Mouse (Mus musculus) forebrain, embryonic 11.5 days (tissue): ENCODE data around the gene Thnsl1. TPM values are rescaled to one million over a fixed set of nuclear protein-coding genes. Genes with fewer than 3 reads are reported as not detected.
"Not testable (repeated sequence)": the region's sequence is repeated elsewhere in the genome, so short reads cannot be mapped to it uniquely, and the experiment has no call there.

Source experiments
- ATAC-seq: fragments of 200-750 bp; cut with Nextera tagmentation; replicated peaks from 2 replicates; pipeline ENCODE4 v1.8.0; 2017; ENCODE audit warnings: moderate TSS enrichment; ENCODE audit not compliant: low FRiP score
- DNase-seq: peaks from one replicate; pipeline ENCODE4 v3.0.0-alpha.2; 2017; ENCODE audit warnings: low spot score
- H3K27ac ChIP-seq: fragments of 300-500 bp; sonication (generic); 2 replicates; pipeline ENCODE4 v1.5.1; 2014; ENCODE audit warnings: low read depth, low read length
- H3K27me3 ChIP-seq: fragments of 300-500 bp; sonication (generic); 2 replicates; pipeline ENCODE4 v1.6.1; 2014; ENCODE audit warnings: mild to moderate bottlenecking, low read length, mixed read lengths; ENCODE audit not compliant: control insufficient read depth, insufficient read depth
- H3K36me3 ChIP-seq: fragments of 300-500 bp; sonication (generic); 2 replicates; pipeline ENCODE4 v1.6.1; 2014; ENCODE audit warnings: mild to moderate bottlenecking, low read length, moderate library complexity, mixed read lengths; ENCODE audit not compliant: control insufficient read depth, insufficient read depth
- H3K4me1 ChIP-seq: fragments of 300-500 bp; sonication (generic); replicated peaks from 2 replicates; pipeline ENCODE4 v1.6.1; 2014; ENCODE audit warnings: low read length, mixed read lengths; ENCODE audit not compliant: control insufficient read depth, insufficient read depth
- H3K4me2 ChIP-seq: fragments of 300-500 bp; sonication (generic); 2 replicates; pipeline ENCODE4 v1.6.1; 2014; ENCODE audit warnings: low read depth, mild to moderate bottlenecking, low read length, moderate library complexity, mixed read lengths; ENCODE audit not compliant: severe bottlenecking
- H3K4me3 ChIP-seq: fragments of 300-500 bp; sonication (generic); 2 replicates; pipeline ENCODE4 v1.5.1; 2014; ENCODE audit warnings: low read depth, low read length
- H3K9ac ChIP-seq: fragments of 300-500 bp; sonication (generic); 2 replicates; pipeline ENCODE4 v1.6.1; 2014; ENCODE audit warnings: low read length
- H3K9me3 ChIP-seq: fragments of 300-500 bp; sonication (generic); 2 replicates; pipeline ENCODE4 v1.6.1; 2016; ENCODE audit warnings: low read length, mixed read lengths; ENCODE audit not compliant: control insufficient read depth
- WGBS: fragments of 180-500 bp; shearing (Covaris S2); extraction: QIAGEN DNeasy Blood & Tissue Kit; methylation state at CpG from one replicate; pipeline ENCODE4 v1.1.7; 2014; 5-methylcytosine and 5-hydroxymethylcytosine counted together
- polyA plus RNA-seq: library from polyadenylated mRNA; unstranded; fragments of >200 nt; fragmentation: Nextera tagmentation; extraction: Ambion mirVana; gene quantifications from 2 replicates; pipeline ENCODE4 v1.2.1, GENCODE M21; 2014

The Thnsl1 gene
- polyA plus RNA-seq, 1 experiment from 2014 or later = 18.2 TPM

GRCm38 (mm10) chr2:21222453-21223384, 17.2 kb downstream of the Thnsl1 start:
- no peak for DNase-seq
- H3K27ac ChIP-seq = no peak overlapping the region
- H3K9me3 ChIP-seq = no peaks in the 10 kb centered on the region
- no peaks in the 10 kb centered on the region for H3K36me3 ChIP-seq
- no peak overlapping the region for H3K4me3 ChIP-seq
- H3K4me1 ChIP-seq = no peaks in the 10 kb centered on the region
- 94% methylated on average over 9 of the region's 9 CpGs for WGBS
- H3K9ac ChIP-seq = no peak overlapping the region
- no peaks in the 10 kb centered on the region for H3K27me3 ChIP-seq
- H3K4me2 ChIP-seq = no peak overlapping the region
- ATAC-seq = no peak

- H3K9ac ChIP-seq = no peak overlapping the region
- DNase-seq (no peak), ATAC-seq (no peak)
- H3K9me3 ChIP-seq = no peaks in the 10 kb centered on the region
- no peaks in the 10 kb centered on the region for H3K4me1 ChIP-seq
- 72% methylated on average over 2 of the region's 2 CpGs for WGBS
- no peaks in the 10 kb centered on the region for H3K36me3 ChIP-seq
- H3K4me3 ChIP-seq = no peak overlapping the region
- H3K27ac ChIP-seq = no peak overlapping the region
- no peaks in the 10 kb centered on the region for H3K27me3 ChIP-seq
- no peak overlapping the region for H3K4me2 ChIP-seq
Measured at GRCm38 (mm10) chr2:21230276-21230675, 24.8 kb downstream of the Thnsl1 start.

DNA sequence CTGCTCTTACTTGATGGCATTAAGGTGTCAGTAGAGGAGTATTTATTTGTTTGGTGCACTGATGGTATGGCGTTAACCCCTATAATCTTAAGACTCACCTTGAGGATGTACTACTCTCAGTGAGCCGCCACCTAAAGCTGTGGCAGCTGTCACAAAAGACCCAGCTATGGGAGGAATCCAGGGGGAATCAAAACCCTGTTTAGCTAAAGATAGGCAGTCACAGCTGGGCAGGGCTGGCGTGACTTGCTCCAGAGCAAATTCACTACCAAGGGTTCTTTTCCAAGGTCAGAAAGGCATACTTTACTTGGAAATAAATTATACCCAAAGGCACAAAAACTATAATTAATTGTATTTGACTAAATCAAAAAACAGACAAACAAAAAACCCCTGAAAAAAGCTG, 25.6 kb downstream of the Thnsl1 start:
- no peaks in the 10 kb centered on the region for H3K27me3 ChIP-seq
- ATAC-seq = no peak
- H3K9ac ChIP-seq = no peak overlapping the region
- H3K9me3 ChIP-seq = no peaks in the 10 kb centered on the region
- WGBS = 76% methylated on average over 3 of the region's 3 CpGs
- H3K4me2 ChIP-seq = no peak overlapping the region
- H3K36me3 ChIP-seq = no peaks in the 10 kb centered on the region
- H3K4me3 ChIP-seq = no peak overlapping the region
- DNase-seq = no peak
- no peaks in the 10 kb centered on the region for H3K4me1 ChIP-seq
- no peak overlapping the region for H3K27ac ChIP-seq

- no peaks in the 10 kb centered on the region for H3K9me3 ChIP-seq
- no peak overlapping the region for H3K9ac ChIP-seq
- no peak overlapping the region for H3K4me2 ChIP-seq
- DNase-seq (no peak), ATAC-seq (no peak; the same call in 1 of the 2 replicates)
- no peaks in the 10 kb centered on the region for H3K36me3 ChIP-seq
- H3K4me1 ChIP-seq = no peaks in the 10 kb centered on the region
- WGBS = 85% methylated on average over 9 of the region's 9 CpGs
- H3K4me3 ChIP-seq = no peak overlapping the region
- H3K27ac ChIP-seq = no peak overlapping the region
- H3K27me3 ChIP-seq = no peaks in the 10 kb centered on the region
Measured at GRCm38 (mm10) chr2:21234871-21235648, 29.5 kb downstream of the Thnsl1 start.

DNA sequence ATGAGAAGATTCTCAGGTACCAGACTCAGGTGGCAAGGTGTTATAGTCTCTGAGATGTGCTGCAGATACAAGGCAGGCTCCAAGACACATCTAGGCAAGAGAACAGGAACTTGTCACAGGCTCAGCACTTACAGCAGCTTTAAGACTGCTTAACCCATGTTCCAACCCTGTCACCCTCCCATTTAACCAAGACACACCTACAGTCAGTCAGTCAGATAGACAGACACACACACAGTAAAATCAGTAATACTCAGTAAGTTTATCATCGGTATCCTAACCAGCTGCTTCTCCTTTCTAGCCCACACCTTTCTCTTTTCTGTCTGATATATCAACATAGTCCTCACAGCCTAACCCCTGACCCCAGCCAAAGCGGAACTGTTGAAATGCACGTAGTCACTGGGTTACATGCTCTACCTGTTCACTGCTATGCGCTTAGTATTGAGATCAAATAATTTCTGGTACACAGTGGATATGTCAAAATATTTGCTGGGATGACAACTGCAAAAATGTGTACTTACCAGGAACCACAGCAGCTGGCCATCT, 30.4 kb downstream of the Thnsl1 start:
- H3K4me1 ChIP-seq = no peaks in the 10 kb centered on the region
- no peak overlapping the region for H3K27ac ChIP-seq
- no peaks in the 10 kb centered on the region for H3K27me3 ChIP-seq
- no peak overlapping the region for H3K4me2 ChIP-seq
- 94% methylated on average over 4 of the region's 4 CpGs for WGBS
- DNase-seq (no peak), ATAC-seq (no peak)
- no peaks in the 10 kb centered on the region for H3K36me3 ChIP-seq
- H3K9ac ChIP-seq = no peak overlapping the region
- no peak overlapping the region for H3K4me3 ChIP-seq
- H3K9me3 ChIP-seq = no peaks in the 10 kb centered on the region

GRCm38 (mm10) chr2:21236846-21237245, 31.3 kb downstream of the Thnsl1 start:
- Histone ChIP-seq H3K36me3 (no peaks in the 10 kb centered on the region), H3K4me1 (no peaks in the 10 kb centered on the region), H3K9me3 (no peaks in the 10 kb centered on the region), H3K9ac (no peak overlapping the region), H3K4me2 (no peak overlapping the region), H3K4me3 (no peak overlapping the region), H3K27ac (no peak overlapping the region), H3K27me3 (no peaks in the 10 kb centered on the region)
- 94% methylated on average over 5 of the region's 5 CpGs for WGBS
- no peak for ATAC-seq
- no peak for DNase-seq

GRCm38 (mm10) chr2:21244104-21244503, 38.6 kb downstream of the Thnsl1 start:
- not testable (repeated sequence) for H3K27me3 ChIP-seq, H3K9ac ChIP-seq, H3K36me3 ChIP-seq, DNase-seq, H3K27ac ChIP-seq, H3K4me2 ChIP-seq, H3K9me3 ChIP-seq, H3K4me1 ChIP-seq, ATAC-seq, H3K4me3 ChIP-seq
- WGBS = 80% methylated on average over 2 of the region's 6 CpGs

DNA sequence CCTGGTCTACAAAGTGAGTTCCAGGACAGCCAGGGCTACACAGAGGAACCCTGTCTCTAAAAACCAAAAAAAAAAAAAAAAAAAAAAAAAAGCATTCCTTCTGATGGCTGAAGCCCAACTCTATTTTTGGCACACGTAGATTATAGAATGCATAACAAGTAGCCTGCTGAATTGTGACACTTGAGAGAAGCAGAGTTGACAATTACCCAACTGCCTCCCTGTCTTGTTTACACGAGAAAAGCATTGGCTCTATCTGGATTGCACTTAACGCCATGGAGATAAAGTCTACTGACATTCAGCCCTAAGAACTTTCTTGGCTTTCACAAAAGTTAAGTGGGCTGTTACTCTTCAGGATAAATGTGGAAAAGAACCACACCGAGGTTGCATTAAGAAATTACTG, 39.5 kb downstream of the Thnsl1 start:
- Histone ChIP-seq H3K4me3 (no peak overlapping the region), H3K27ac (no peak overlapping the region), H3K4me1 (no peaks in the 10 kb centered on the region), H3K9me3 (no peaks in the 10 kb centered on the region), H3K4me2 (no peak overlapping the region), H3K36me3 (no peaks in the 10 kb centered on the region), H3K27me3 (no peaks in the 10 kb centered on the region), H3K9ac (no peak overlapping the region)
- no peak for ATAC-seq
- no peak for DNase-seq
- WGBS = 85% methylated on average over 4 of the region's 4 CpGs
